Mouse (Mus musculus) regulatory T cell (primary cell): ENCODE results near the gene Ugt3a2.

Experiments used
- in situ Hi-C: fragments of 300-600 bp; cut with MboI, MseI; formaldehyde crosslinking; loops from one replicate; pipeline ENCODE4 v1.15.1; 2025; ENCODE audit warnings: high pct_unique_total_duplicates

Gene Ugt3a2

DNA sequence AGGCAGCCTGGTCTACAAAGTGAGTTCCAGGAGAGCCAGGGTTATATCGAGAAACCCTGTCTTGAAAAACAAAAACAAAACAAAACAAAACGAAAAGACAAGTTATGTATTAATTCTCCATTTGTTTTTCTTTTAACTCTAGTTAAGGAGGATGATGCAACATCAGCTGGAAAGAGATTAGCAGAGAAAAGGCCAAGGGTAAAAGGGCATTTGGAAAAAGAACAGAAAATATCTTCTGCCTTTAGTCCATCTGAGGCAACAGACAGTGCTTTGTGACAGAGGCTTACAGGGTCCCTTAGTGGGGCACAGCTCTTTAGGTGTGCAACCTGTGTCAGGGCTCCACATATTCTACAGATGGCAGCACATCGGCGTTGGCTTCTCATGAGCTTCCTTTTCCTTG, at the start of gene Ugt3a2:
TSS of gene Ugt3a2 (plus strand) at position 210 of the 400 bp plus-strand sequence.
- in situ Hi-C loops = no loop called here

- in situ Hi-C loops = no loop called here
Observed at GRCm38 (mm10) chr15:9289660-9290059, 45.7 kb upstream of the Ugt3a2 start.

DNA sequence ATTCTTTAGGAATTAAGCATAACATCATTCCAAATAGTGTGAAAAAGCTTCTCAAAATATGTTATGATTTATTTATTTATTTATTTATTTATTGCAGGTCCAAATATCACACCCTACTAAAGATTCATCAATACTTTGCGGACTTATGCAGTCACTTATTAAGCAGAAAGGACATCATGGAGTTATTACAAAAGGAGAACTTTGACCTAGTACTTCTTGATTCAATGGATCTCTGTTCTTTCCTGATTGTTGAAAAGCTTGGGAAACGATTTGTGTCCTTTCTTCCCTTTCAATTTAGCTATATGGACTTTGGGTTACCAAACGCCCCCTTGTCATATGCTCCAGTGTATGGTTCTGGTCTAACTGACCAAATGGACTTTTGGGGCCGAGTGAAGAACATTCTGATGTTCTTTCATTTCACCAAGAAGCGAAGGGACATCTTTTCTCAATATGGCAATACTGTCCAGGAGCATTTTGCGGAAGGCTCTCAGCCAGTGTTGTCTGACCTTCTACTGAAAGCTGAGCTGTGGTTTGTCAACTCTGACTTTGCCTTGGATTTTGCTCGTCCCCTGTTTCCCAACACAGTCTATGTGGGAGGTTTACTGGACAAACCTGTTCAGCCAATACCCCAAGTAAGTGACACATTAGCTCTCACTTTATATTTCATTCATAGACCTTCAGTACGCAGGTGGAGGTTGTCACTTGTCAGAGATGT, 29.2 kb upstream of the Ugt3a2 start:
- in situ Hi-C loops = no loop called here

DNA sequence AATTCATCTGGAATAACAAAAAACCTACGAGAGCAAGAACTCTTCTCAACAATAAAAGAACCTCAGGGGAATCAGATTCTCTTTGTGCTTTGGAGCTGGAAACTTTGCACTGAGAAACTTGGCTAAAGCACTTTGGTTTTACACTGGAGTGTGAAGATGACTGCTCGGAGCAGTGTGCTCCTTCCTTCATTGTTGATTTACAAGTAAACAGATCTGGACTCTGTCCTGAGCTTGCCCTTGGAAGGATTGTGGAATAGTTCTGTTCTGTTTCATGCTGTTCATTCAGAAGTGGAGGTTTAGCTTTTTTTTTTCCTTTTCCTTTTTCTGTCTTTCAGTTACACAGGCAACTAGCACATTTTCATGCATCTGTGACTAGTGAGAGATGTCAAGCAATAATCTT, 754 bp upstream of the Ugt3a2 start:
- in situ Hi-C loops = no loop called here

DNA sequence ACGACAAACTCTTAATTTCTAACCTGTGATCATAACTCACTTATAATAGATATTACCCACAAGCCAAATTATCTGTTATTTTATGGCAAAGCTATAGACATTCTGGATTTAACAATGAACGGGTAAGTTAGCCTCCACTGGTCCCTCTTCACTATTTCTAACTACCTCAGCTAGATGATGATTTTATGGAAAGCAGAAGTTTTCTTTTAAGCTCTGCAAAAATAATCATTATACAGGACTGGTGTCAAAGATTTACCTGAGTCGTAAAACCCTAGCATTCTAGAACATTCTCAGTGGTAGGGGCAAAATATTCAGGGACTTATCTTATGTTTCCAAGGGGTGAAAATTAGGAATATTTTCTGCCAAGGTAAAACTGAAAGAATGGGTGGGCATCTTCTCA, 1.3 kb downstream of the Ugt3a2 start:
- in situ Hi-C loops = no loop called here

GRCm38 (mm10) chr15:9337021-9337420, 1.7 kb downstream of the Ugt3a2 start:
- in situ Hi-C loops = no loop called here

DNA sequence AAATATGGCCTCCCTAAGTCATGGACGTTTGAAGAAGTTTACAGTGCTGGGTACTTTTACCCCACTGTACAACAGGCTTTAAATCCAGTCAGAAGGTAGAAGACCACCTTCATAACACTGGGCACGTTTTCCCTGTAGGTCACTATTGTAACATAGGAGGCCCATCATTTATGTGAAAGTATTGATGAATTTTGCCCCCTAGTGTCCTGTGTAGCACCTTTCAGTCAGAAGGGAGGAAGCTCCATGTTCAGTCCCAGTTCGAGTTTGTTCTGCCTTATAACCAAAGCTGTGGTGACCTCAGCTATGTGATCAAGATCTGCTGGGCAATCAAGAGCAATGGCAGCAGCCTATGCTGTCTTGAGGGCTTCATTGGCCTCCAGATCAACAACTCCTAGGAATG, 13.4 kb downstream of the Ugt3a2 start:
- in situ Hi-C loops = no loop called here

- in situ Hi-C loops = loop anchor here (10.0 kb wide), 3 partner anchors 202 to 1762 kb away; no protein-coding TSS in a partner anchor
Observed at GRCm38 (mm10) chr15:9362801-9363200, 27.5 kb downstream of the Ugt3a2 start.

GRCm38 (mm10) chr15:9368774-9369173, 33.4 kb downstream of the Ugt3a2 start:
- in situ Hi-C loops = loop anchor here (10.0 kb wide), 3 partner anchors 196 to 1756 kb away; no protein-coding TSS in a partner anchor

GRCm38 (mm10) chr15:9376281-9376680, 40.9 kb downstream of the Ugt3a2 start:
- in situ Hi-C loops = no loop called here

GRCm38 (mm10) chr15:9409475-9409874, 74.1 kb downstream of the Ugt3a2 start:
- in situ Hi-C loops = loop anchor here (5.0 kb wide), 1 partner anchor 37 kb away; no protein-coding TSS in a partner anchor
